Mouse (Mus musculus): Measurements from ENCODE around the gene Nsg2.

The Nsg2 gene

GRCm38 (mm10) chr11:32087376-32087775, 87.1 kb downstream of the Nsg2 start:
- no peak for DNase-seq

- no peak for DNase-seq
Measured at GRCm38 (mm10) chr11:32087779-32088442, 87.6 kb downstream of the Nsg2 start.

GRCm38 (mm10) chr11:32095793-32096192, 95.5 kb downstream of the Nsg2 start:
- no peak for DNase-seq

- no peak for DNase-seq
Measured at GRCm38 (mm10) chr11:32096346-32096745, 96.1 kb downstream of the Nsg2 start.

- no peak for DNase-seq
Measured at GRCm38 (mm10) chr11:32101059-32101632, 100.9 kb downstream of the Nsg2 start.

GRCm38 (mm10) chr11:32102976-32103375, 102.7 kb downstream of the Nsg2 start:
- DNase-seq, result no peak

- DNase-seq, result no peak
Measured at GRCm38 (mm10) chr11:32104406-32105116, 104.3 kb downstream of the Nsg2 start.

GRCm38 (mm10) chr11:32105750-32106646, 105.7 kb downstream of the Nsg2 start:
- no peak for DNase-seq

- DNase-seq, result no peak
Measured at GRCm38 (mm10) chr11:32106647-32106985, 106.4 kb downstream of the Nsg2 start.

- DNase-seq, result no peak
Measured at GRCm38 (mm10) chr11:32108441-32108840, 108.2 kb downstream of the Nsg2 start.

All from cerebellum, postnatal 25 days (tissue).